Mouse (Mus musculus): ENCODE results near the gene Popdc3.

The Popdc3 gene

GRCm38 (mm10) chr10:45311624-45312023, 133.7 kb downstream of the Popdc3 start:
- no peak for DNase-seq (ENCODE audit: low read depth, low spot score)

DNA sequence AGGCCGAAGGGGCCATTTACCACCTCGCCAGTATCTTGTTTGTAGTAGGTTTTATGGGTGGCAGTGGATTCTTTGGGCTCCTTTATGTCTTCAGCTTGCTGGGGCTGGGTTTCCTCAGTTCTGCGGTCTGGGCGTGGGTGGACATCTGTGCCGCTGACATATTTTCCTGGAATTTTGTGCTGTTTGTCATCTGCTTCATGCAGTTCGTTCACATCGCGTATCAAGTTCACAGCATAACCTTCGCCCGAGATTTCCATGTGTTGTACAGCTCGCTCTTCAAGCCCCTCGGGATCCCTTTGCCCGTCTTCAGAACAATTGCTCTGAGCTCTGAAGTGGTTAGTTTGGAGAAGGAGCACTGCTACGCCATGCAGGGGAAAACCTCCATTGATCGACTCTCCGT, 137.0 kb downstream of the Popdc3 start:
- no peak for DNase-seq (ENCODE audit: low read depth, low spot score)

GRCm38 (mm10) chr10:45318922-45319321, 141.0 kb downstream of the Popdc3 start:
- no peak for DNase-seq (ENCODE audit: low read depth, low spot score)

GRCm38 (mm10) chr10:45320296-45320695, 142.4 kb downstream of the Popdc3 start:
- no peak for DNase-seq (ENCODE audit: low read depth, low spot score)

DNA sequence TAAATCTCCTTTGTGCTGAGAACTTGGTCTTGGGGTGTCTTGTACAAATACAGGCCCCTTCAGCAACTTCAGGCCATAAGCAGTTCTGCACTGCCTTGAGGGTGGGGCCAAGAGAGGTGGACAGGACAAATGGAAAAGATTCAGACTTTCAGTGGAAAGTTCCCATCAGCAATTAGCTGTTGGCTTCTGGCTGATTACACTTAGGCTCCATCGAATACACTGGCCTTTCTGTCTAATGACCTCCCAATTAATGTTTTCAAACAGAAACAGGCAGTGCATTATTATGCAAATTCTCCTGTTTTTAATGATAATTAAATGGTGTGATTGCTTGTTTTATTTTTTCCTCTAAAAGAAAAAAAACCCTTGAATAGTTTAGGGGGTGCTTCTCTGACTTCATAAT, 146.3 kb downstream of the Popdc3 start:
- DNase-seq (ENCODE audit: low read depth, low spot score), result no peak

DNA sequence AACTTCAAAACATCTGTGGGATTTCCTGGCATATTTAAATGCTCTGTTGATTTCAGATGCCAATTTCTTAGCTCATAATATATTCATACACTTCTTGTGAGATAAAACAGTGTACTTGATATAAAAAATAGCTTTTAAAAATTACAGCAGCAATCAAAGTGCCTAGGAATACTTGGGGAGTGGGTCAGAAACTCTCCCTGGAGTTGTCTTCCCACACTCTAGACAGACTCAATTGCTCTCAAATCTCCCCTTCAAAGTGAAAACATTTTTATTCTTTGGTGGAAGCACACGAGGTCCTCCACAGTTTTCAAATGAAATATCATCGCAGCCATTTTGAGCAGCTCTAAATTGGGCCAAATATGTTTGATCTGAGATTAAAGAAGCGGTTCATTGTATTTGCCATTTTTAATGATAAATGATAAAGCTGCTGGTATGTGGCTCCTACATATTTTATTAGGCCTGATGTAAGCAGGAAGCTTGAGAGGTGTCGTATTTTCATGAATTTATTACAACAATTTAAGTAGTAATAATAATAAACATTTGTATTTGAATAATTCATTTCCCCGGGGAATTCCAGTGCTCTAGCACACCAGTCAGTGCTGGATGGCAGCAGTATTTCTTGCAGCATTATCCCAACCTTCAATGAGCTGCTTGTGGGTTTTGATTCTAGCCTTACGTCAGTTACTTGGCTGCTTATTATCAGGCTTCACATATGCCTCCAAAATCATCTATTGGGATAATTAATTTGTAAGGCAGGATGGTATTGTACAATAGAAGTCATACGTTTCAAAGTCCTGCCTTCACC, 150.5 kb downstream of the Popdc3 start:
- no peak for DNase-seq (ENCODE audit: low read depth, low spot score)

GRCm38 (mm10) chr10:45334925-45335324, 157.0 kb downstream of the Popdc3 start:
- peak; percentile 12 for DNase-seq (ENCODE audit: low read depth, low spot score)

DNA sequence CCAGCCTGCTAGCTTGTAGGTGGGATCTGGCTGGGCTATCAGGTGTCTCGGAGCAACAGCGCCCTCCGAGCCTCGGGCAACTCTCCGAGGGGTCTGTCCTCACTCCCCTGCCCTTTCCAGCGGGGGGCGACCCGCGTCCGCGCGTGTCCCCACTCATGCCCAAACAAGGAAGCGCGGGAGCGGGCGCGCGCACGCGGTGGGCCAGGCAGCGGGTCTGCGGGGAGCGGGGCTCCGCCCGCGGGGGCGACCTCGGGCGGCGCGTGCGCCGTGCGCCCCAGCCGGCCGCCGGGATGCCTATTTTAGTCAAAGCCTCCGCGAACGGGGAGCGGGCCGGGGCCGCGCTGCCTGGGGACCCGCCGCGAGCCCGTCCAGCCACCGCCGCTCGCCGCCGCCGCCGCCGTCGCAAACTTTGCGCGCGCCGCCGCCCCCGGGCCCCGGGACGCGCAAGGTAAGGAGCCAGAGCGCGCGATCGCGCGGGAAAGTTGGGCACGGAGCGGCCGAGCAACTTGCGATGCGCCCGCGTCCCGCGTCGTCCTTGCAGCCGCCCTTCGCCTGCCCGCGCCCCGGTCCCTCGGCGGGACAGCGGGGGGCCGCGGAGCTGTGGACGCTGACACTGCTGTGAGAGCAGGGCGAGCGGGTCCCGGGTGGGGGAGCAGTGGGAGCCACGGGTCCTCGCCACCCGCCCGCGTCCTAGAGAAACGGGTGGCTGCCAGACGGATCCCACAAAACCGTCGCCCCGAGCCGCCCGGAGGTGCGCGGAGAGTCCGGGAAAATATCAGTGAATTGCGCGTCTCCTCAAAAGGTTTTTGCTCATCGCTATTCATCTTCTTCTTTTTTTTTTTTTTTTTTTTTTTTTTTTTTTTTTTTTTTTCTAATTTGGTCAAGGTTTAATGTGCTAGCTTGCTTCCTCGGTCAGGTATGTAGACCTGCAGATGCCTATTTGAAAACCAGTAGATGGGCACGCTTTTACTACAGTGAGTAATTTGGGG, 157.8 kb downstream of the Popdc3 start, which contains the start of gene Bves:
Gene Bves, plus strand, starts transcription at position 339 of the 989 bp plus-strand sequence.
- DNase-seq (ENCODE audit: low read depth, low spot score), result peak; percentile 51

GRCm38 (mm10) chr10:45339106-45339505, 161.2 kb downstream of the Popdc3 start:
- no peak for DNase-seq (ENCODE audit: low read depth, low spot score)

GRCm38 (mm10) chr10:45344381-45344780, 166.5 kb downstream of the Popdc3 start:
- DNase-seq (ENCODE audit: low read depth, low spot score), result peak; percentile 41

DNA sequence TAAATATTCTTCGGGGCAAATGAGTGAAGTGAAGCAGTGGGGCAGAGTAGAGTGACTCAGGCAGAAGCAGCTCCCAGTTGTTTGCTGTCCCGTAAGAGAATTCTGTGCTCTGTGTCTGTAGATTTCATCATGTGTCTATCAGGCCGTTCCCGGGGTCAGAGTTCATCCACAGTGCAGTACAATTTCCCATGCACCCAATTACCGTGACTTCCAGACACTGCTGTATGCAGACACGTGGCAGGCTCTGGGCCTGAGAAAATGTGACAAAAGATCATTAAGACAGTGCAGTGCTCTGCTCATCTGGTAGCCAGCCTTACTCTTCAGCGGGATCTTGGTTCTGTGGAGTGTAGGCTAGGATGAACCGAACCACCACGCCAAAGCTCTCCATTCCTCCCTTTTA, 167.3 kb downstream of the Popdc3 start:
- DNase-seq (ENCODE audit: low read depth, low spot score), result no peak

GRCm38 (mm10) chr10:45348143-45348542, 170.2 kb downstream of the Popdc3 start:
- DNase-seq (ENCODE audit: low read depth, low spot score), result peak; percentile 23

DNA sequence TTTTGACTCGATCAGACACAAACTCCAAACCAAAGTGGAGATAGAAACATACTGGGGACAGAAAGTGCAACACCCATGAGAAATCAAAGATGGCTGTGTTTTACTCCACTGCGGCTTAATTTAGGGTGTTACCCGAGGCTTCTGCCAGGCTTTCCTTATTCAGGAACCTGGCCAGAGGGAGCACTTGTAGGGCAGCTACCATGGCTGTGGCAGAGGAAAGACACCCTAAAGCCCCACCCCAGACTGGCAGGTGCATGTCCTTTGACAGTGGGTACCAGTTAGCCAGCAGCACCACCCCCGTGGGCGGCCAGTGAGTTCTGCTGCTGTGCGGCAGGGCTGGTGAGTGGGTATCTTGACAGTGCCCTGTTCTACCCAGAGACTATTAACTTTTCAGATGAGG, 178.2 kb downstream of the Popdc3 start:
- DNase-seq (ENCODE audit: low read depth, low spot score), result no peak

DNA sequence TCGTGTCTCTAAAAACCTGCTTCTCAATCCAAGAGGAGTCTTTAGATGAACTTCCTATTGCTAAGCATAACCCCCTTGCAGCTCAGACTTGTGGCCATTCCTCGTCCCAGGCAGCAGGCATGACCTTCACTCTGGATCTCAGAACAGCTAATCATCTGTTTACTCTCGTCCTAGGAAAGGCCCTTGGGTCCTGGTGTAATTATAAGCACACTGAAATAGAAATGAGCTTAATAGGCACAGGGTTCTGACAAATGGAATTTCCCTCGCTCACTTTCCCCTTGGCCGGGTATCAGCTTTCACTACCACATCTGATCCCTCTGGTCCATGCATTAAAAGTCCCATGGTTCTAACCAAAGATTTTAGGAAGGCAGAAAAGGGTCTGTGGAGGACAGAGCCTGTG, 185.5 kb downstream of the Popdc3 start:
- no peak for DNase-seq (ENCODE audit: low read depth, low spot score)

DNA sequence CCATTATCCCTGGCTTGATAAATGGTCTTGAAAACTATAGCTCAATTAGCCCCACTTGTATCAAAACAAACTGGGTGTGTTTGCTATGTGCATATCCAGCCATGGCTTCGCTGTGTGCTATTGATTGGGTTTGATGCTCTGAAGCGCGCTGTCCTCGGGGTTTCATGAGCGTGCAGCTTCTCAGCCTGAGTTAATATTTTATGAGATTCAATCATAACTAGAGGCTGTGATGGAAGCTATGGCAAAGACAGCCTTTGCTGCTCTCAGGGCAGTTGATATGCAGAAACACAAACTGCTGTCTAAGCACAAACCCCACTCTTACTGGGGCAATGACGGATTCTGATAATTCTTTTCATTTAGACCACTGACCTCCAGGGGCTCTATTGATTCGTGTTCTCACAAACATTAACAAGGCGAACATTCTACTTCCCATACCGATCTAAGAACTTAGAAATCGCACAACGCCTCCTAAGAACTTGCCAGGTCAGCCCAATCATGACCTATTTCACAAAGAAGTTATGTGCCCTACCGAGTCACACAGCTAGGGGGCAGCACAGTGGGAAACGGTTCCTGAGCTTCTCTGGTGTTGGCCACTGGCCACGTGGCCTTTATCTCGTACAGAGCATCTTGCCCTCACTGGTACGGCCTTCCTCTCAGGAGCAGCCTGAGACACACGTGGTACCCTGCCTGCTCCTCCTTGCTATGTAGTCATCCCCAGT, 189.2 kb downstream of the Popdc3 start:
- no peak for DNase-seq (ENCODE audit: low read depth, low spot score)
